Mouse (Mus musculus) heart, postnatal 25 days (tissue): ENCODE results near the gene Calcoco1. TPM values are rescaled to one million over a fixed set of nuclear protein-coding genes. Genes with fewer than 3 reads are reported as not detected.

Source experiments
- microRNA-seq: library from miRNA; unstranded; fragments of <30 nt; microRNA quantifications from one replicate; pipeline ENCODE4 v1.2.0, GENCODE M21; 2022
- total RNA-seq, 2 experiments: library from RNA; stranded (reverse); gene quantifications; 2 replicates each; pipeline ENCODE4 v1.2.3; 2021

Calcoco1 gene
- total RNA-seq, 2 experiments from 2014 or later = 93.5 to 106 TPM

Small RNA genes within 50 kb of the gene (microRNA-seq; reads per million reads assigned to microRNA genes)
- gene Mir688 = not detected

Other genes with a start within 250 kb of the Calcoco1 start
- not detected for gene Gm10337, start 218.5 kb downstream of the Calcoco1 start, total RNA-seq
- gene Map3k12, start 205.1 kb downstream of the Calcoco1 start, total RNA-seq = 1 to 10 TPM; 3.2 to 4.5 TPM
- gene Tarbp2, start 204.0 kb downstream of the Calcoco1 start, total RNA-seq = 10 to 100 TPM; 46.6 to 47.6 TPM
- 1 to 10 TPM; 2.5 to 2.8 TPM for gene Npff, start 197.2 kb downstream of the Calcoco1 start, total RNA-seq
- not detected for gene Gm28047, start 97.1 kb downstream of the Calcoco1 start, total RNA-seq
- gene Atf7, start 96.7 kb downstream of the Calcoco1 start, total RNA-seq = 10 to 100 TPM; 45.9 to 56.2 TPM
- gene Atp5g2, start 49.8 kb downstream of the Calcoco1 start, total RNA-seq = 10 to 100 TPM; 38.9 to 50.4 TPM
- not detected for gene Hoxc13, start 198.9 kb upstream of the Calcoco1 start, total RNA-seq
- gene Hoxc12, start 214.6 kb upstream of the Calcoco1 start, total RNA-seq = not detected
- gene Hoxc11, start 232.2 kb upstream of the Calcoco1 start, total RNA-seq = not detected
- not detected for gene Hoxc10, start 244.6 kb upstream of the Calcoco1 start, total RNA-seq
- not detected for gene Hoxc5, start 245.3 kb upstream of the Calcoco1 start, total RNA-seq